Mouse (Mus musculus) hindbrain, embryonic 14.5 days (tissue): ENCODE results near the gene Stambp. TPM values are rescaled to one million over a fixed set of nuclear protein-coding genes. Genes with fewer than 3 reads are reported as not detected.
"Not testable (repeated sequence)": the region's sequence is repeated elsewhere in the genome, so short reads cannot be mapped to it uniquely, and the experiment has no call there.

Experiments
- ATAC-seq: fragments of 200-750 bp; cut with Nextera tagmentation; 2 replicates; pipeline ENCODE4 v1.8.0; 2017; ENCODE audit warnings: moderate number of reproducible peaks, mild to moderate bottlenecking, moderate TSS enrichment, moderate library complexity; ENCODE audit not compliant: low FRiP score
- DNase-seq: peaks from one replicate; pipeline ENCODE4 v3.0.0-alpha.2; 2015; ENCODE audit warnings: low spot score
- H3K27ac ChIP-seq: fragments of 300-500 bp; sonication (generic); 2 replicates; pipeline ENCODE4 v1.5.1; 2014; ENCODE audit warnings: mild to moderate bottlenecking, moderate library complexity
- H3K27me3 ChIP-seq: fragments of 300-500 bp; sonication (generic); 2 replicates; pipeline ENCODE4 v1.6.1; 2014; ENCODE audit warnings: mild to moderate bottlenecking, low read length, mixed read lengths; ENCODE audit not compliant: control insufficient read depth, insufficient read depth
- H3K36me3 ChIP-seq: fragments of 300-500 bp; sonication (generic); replicated peaks from 2 replicates; pipeline ENCODE4 v1.6.1; 2014; ENCODE audit not compliant: control insufficient read depth, insufficient read depth
- H3K4me1 ChIP-seq: fragments of 300-500 bp; sonication (generic); replicated peaks from 2 replicates; pipeline ENCODE4 v1.6.1; 2014; ENCODE audit warnings: antibody characterized with exemption, low read length, mixed read lengths; ENCODE audit not compliant: control insufficient read depth, insufficient read depth
- H3K4me2 ChIP-seq: fragments of 300-500 bp; sonication (generic); replicated peaks from 2 replicates; pipeline ENCODE4 v1.6.1; 2014; ENCODE audit warnings: mild to moderate bottlenecking, moderate library complexity
- H3K4me3 ChIP-seq: fragments of 300-500 bp; sonication (generic); replicated peaks from 2 replicates; pipeline ENCODE4 v1.5.1; 2014; ENCODE audit warnings: mild to moderate bottlenecking, low read length
- H3K9ac ChIP-seq: fragments of 300-500 bp; sonication (generic); 2 replicates; pipeline ENCODE4 v1.6.1; 2014
- H3K9me3 ChIP-seq: fragments of 300-500 bp; sonication (generic); 2 replicates; pipeline ENCODE4 v1.6.1; 2016; ENCODE audit warnings: low read length; ENCODE audit not compliant: control insufficient read depth
- WGBS: fragments of 180-500 bp; shearing (Covaris S2); extraction: QIAGEN DNeasy Blood & Tissue Kit; methylation state at CpG from one replicate; pipeline ENCODE4 v1.1.7; 2014; 5-methylcytosine and 5-hydroxymethylcytosine counted together
- polyA plus RNA-seq: library from polyadenylated mRNA; unstranded; fragments of >200 nt; fragmentation: Nextera tagmentation; extraction: Ambion mirVana; gene quantifications from 2 replicates; pipeline ENCODE4 v1.2.1, GENCODE M21; 2014

Stambp gene
- polyA plus RNA-seq, 1 experiment from 2014 or later = 59.4 TPM

- Histone ChIP-seq H3K36me3 (no peaks in the 10 kb centered on the region), H3K9ac (no peak overlapping the region), H3K4me1 (no peaks in the 10 kb centered on the region), H3K27ac (no peak overlapping the region), H3K9me3 (no peaks in the 10 kb centered on the region), H3K4me2 (no peak overlapping the region), H3K4me3 (no peak overlapping the region), H3K27me3 (no peaks in the 10 kb centered on the region)
- WGBS = 70% methylated on average over 3 of the region's 3 CpGs
- DNase-seq (no peak), ATAC-seq (no peak)
Observed at GRCm38 (mm10) chr6:83597988-83598387, 25.5 kb upstream of the Stambp start.

GRCm38 (mm10) chr6:83595035-83595434 is 22.5 kb upstream of the Stambp start:
- no peaks in the 10 kb centered on the region for H3K4me1 ChIP-seq
- H3K9ac ChIP-seq = no peak overlapping the region
- H3K4me3 ChIP-seq = no peak overlapping the region
- H3K9me3 ChIP-seq = no peaks in the 10 kb centered on the region
- no peak overlapping the region for H3K4me2 ChIP-seq
- ATAC-seq (no peak), DNase-seq (no peak)
- WGBS = 93% methylated on average over 2 of the region's 2 CpGs
- H3K27ac ChIP-seq = no peak overlapping the region
- H3K36me3 ChIP-seq = no peaks in the 10 kb centered on the region
- H3K27me3 ChIP-seq = no peaks in the 10 kb centered on the region

DNA sequence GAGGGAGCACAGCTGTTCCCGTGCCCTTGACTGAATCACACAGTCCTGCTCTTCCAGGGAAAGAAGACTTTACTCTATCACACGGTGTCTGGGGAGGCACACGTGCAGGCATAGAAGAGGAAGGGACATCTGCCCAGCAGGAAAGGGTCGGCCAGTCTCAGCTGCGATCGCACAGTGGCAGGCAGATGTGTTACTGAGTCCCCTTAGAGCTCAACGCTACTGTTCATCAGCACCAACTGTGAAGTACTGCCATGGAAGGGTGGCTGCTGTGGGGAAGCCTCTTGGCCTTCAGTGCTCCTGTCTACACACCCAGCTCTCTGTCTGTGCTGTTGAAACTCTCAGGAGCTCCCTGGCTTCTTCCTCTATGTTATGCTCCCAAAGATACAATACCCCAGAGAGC is 21.4 kb upstream of the Stambp start:
- Histone ChIP-seq H3K4me3 (no peak overlapping the region), H3K9ac (no peak overlapping the region), H3K4me2 (no peak overlapping the region), H3K9me3 (no peaks in the 10 kb centered on the region), H3K27ac (no peak overlapping the region), H3K4me1 (no peaks in the 10 kb centered on the region), H3K36me3 (no peaks in the 10 kb centered on the region), H3K27me3 (no peaks in the 10 kb centered on the region)
- no peak for DNase-seq
- no peak for ATAC-seq
- WGBS = 76% methylated on average over 7 of the region's 7 CpGs

GRCm38 (mm10) chr6:83592051-83592450 is 19.5 kb upstream of the Stambp start:
- WGBS = 83% methylated on average over 8 of the region's 8 CpGs
- no peaks in the 10 kb centered on the region for H3K4me1 ChIP-seq
- no peak for ATAC-seq
- DNase-seq = no peak
- H3K36me3 ChIP-seq = no peaks in the 10 kb centered on the region
- no peaks in the 10 kb centered on the region for H3K9me3 ChIP-seq
- no peak overlapping the region for H3K4me3 ChIP-seq
- H3K9ac ChIP-seq = no peak overlapping the region
- H3K27ac ChIP-seq = no peak overlapping the region
- no peak overlapping the region for H3K4me2 ChIP-seq
- no peaks in the 10 kb centered on the region for H3K27me3 ChIP-seq

- Histone ChIP-seq H3K4me3 (no peak overlapping the region), H3K4me1 (no peaks in the 10 kb centered on the region), H3K36me3 (no peaks in the 10 kb centered on the region), H3K9me3 (no peaks in the 10 kb centered on the region), H3K27ac (no peak overlapping the region), H3K9ac (no peak overlapping the region), H3K4me2 (no peak overlapping the region), H3K27me3 (no peaks in the 10 kb centered on the region)
- 91% methylated on average over 3 of the region's 3 CpGs for whole genome bisulfite sequencing
- DNase-seq (no peak), ATAC-seq (no peak)
Observed at GRCm38 (mm10) chr6:83590301-83590700, 17.8 kb upstream of the Stambp start.

DNA sequence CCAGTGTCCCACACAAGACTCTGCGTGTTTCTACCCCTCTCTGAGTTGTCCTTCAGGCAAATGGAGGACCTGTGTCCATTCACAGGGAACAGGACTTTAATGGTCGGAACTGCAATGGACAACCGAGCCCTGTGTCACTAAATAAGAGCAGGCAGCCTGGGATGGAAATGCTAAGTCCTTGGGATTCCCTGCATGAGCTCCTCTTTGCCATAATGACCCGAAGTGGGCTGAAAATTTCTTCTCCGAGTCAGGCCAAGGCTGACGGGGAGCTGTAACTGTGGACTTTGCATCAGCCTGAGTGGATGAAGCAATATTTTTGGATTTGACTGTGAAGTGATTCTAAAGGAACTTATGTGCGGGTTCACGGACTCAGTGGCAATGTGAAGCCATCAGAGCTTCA is 14.7 kb upstream of the Stambp start:
- H3K9me3 ChIP-seq, ATAC-seq, H3K36me3 ChIP-seq, H3K27ac ChIP-seq, DNase-seq, H3K27me3 ChIP-seq, H3K9ac ChIP-seq, H3K4me2 ChIP-seq, H3K4me1 ChIP-seq, H3K4me3 ChIP-seq: not testable (repeated sequence)
- 88% methylated on average over 8 of the region's 8 CpGs for WGBS

DNA sequence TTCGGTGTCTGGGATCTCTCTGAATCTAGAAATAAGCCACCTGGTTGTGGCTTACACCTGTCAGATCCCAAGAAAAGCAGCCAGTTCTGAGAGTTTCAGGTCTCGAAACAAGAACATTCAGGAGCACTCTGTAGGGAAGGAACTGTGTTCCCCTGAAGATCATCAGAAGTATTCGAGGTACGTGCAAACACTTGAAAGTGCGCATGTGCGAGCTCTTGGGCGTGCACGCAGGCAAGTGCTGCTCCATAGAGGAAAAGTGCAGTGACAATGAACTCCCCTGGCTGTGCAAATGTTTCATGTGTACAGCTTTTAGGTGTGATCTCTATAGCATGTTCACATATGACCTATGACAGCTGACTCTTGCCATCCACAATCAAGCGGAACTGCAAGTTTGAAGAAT is 12.8 kb upstream of the Stambp start:
- WGBS = 86% methylated on average over 9 of the region's 9 CpGs
- not testable (repeated sequence) for H3K4me2 ChIP-seq, H3K4me3 ChIP-seq, H3K36me3 ChIP-seq, H3K27me3 ChIP-seq, H3K4me1 ChIP-seq, DNase-seq, H3K9ac ChIP-seq, H3K27ac ChIP-seq, H3K9me3 ChIP-seq, ATAC-seq

DNA sequence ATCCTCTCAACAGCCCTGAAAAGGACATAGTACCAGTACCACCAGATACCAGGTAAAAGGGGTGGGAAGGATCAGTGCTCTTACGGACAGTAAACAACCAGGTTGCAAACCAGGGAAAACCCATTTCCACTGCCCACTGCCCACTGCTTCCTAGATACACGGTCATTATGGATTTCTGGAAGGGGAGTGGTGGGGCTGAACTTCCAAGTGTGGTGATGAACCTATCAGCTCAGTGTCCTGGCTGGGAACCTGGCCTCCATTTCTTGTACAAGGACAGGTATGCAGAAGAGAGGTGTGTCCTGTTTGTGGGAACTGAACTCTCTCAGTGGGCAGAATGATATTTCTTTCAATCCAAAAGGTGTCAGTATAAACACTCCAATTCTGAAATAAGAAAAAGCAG is 11.1 kb upstream of the Stambp start:
- no peaks in the 10 kb centered on the region for H3K27me3 ChIP-seq
- no peak overlapping the region for H3K27ac ChIP-seq
- H3K4me1 ChIP-seq = no peaks in the 10 kb centered on the region
- no peaks in the 10 kb centered on the region for H3K9me3 ChIP-seq
- ATAC-seq (no peak), DNase-seq (no peak)
- H3K36me3 ChIP-seq = no peaks in the 10 kb centered on the region
- H3K4me2 ChIP-seq = no peak overlapping the region
- H3K4me3 ChIP-seq = no peak overlapping the region
- WGBS = 66% methylated on average over 2 of the region's 2 CpGs
- no peak overlapping the region for H3K9ac ChIP-seq

- no peaks in the 10 kb centered on the region for H3K4me1 ChIP-seq
- no peaks in the 10 kb centered on the region for H3K27me3 ChIP-seq
- H3K9me3 ChIP-seq = no peaks in the 10 kb centered on the region
- no peak overlapping the region for H3K4me3 ChIP-seq
- DNase-seq (peak; percentile 83), ATAC-seq (peak; percentile 65; the same call in 1 of the 2 replicates)
- H3K4me2 ChIP-seq = peak overlapping the region; percentile 6; the same call in 1 of the 2 replicates
- no peak overlapping the region for H3K9ac ChIP-seq
- no peaks in the 10 kb centered on the region for H3K36me3 ChIP-seq
- H3K27ac ChIP-seq = no peak overlapping the region
- WGBS = 2% methylated on average over 6 of the region's 6 CpGs
Observed at GRCm38 (mm10) chr6:83582938-83583270, 10.4 kb upstream of the Stambp start.

DNA sequence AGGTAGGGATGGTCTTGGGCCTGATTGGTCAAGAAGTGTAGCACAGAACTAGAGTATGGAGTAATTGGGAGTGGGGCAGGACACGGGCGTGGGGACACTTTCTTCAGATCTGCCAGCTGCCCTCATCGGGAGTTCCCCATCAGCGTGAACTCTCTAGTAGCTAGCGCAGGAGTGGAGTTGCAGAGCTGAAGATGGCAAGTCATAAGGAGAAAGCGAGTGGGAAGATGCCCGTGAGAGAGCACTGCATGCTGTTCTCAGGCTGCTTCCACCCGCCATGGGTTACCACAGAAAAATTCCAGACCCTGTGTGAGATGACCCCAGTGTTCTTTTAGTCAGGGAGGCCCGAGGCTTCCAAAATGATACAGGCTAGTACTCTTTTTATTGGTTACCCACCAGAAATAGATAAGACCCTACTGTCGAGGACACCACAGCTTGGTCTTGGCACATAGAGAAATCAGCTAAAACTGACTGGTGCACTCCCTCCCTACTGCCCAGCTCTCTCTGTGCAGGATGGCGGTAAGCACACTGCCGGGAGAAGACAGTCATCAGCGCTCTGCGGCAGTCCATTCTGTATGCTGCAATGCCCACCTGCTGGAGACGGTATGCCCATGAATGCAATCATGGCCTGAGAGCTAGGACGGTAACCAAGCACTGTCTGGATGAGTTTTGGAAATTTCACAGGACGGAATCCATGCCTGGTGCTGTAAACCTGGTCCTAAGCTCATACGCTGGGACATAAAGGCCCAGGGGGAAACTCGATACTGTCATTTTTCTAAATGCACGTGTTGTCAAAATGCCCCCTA is 9.8 kb upstream of the Stambp start:
- H3K36me3 ChIP-seq = no peaks in the 10 kb centered on the region
- no peak overlapping the region for H3K27ac ChIP-seq
- WGBS = 43% methylated on average over 20 of the region's 20 CpGs
- H3K9me3 ChIP-seq = no peaks in the 10 kb centered on the region
- H3K4me3 ChIP-seq = no peak overlapping the region
- H3K27me3 ChIP-seq = no peaks in the 10 kb centered on the region
- DNase-seq = no peak
- H3K9ac ChIP-seq = no peak overlapping the region
- H3K4me2 ChIP-seq = peak overlapping the region; percentile 6; the same call in 1 of the 2 replicates
- H3K4me1 ChIP-seq = no peaks in the 10 kb centered on the region
- no peak; the same call in 1 of the 2 replicates for ATAC-seq
